Mouse (Mus musculus): ENCODE data around the gene BC049762. TPM values are rescaled to one million over a fixed set of nuclear protein-coding genes. Genes with fewer than 3 reads are reported as not detected.
A peak's percentile ranks its signal among the peaks of the same experiment; 100 is the strongest.

BC049762 gene
- polyA plus RNA-seq (2015; fragmentation: Nextera tagmentation; extraction: Ambion mirVana) = 0.17 and 0.25 TPM in 2 replicates

GRCm38 (mm10) chr11:51262342-51263285 is at the start of gene BC049762:
TSS of gene BC049762 (minus strand) at chr11:51263046.
- Histone ChIP-seq H3K4me3 (ENCODE audit: low read depth, low read length) (peak within 1 kb of the TSS; percentile 93), H3K27ac (replicated peaks) (peak within 1 kb of the TSS; percentile 98), H3K9me3 (ENCODE audit: control insufficient read depth, low read length) (no peaks in the 10 kb centered on the region), H3K36me3 (ENCODE audit: control insufficient read depth, insufficient read depth, low read length) (no peaks in the 10 kb centered on the region; the same call in 1 of the 2 replicates), H3K9ac (ENCODE audit: low read length) (peak within 1 kb of the TSS; percentile 98), H3K4me1 (replicated peaks; ENCODE audit: control insufficient read depth, insufficient read depth) (peaks cover 5% of the 10 kb centered on the region), H3K27me3 (ENCODE audit: control insufficient read depth, insufficient read depth, low read length) (no peaks in the 10 kb centered on the region), H3K4me2 (replicated peaks; ENCODE audit: low read depth) (peak within 1 kb of the TSS; percentile 60)
- WGBS = 8% methylated on average over 57 of the region's 57 CpGs
- TF ChIP-seq CTCF (IDR thresholded peaks at IDR 0.05; ENCODE audit: low read depth) (peak; percentile 62), EP300 (optimal IDR thresholded peaks at IDR 0.05) (no peak)
- ATAC-seq (ENCODE audit: low FRiP score, low TSS enrichment) (peak; percentile 97), DNase-seq (ENCODE audit: low spot score) (peak; percentile 99)

GRCm38 (mm10) chr11:51311846-51312245 is 49.0 kb upstream of the BC049762 start:
- DNase-seq (ENCODE audit: low spot score) (no peak), ATAC-seq (ENCODE audit: low FRiP score, low TSS enrichment) (no peak)
- Histone ChIP-seq H3K27me3 (ENCODE audit: control insufficient read depth, insufficient read depth, low read length) (no peaks in the 10 kb centered on the region), H3K27ac (replicated peaks) (no peak overlapping the region), H3K9ac (ENCODE audit: low read length) (no peak overlapping the region), H3K4me1 (replicated peaks; ENCODE audit: control insufficient read depth, insufficient read depth) (no peaks in the 10 kb centered on the region), H3K36me3 (ENCODE audit: control insufficient read depth, insufficient read depth, low read length) (no peaks in the 10 kb centered on the region), H3K9me3 (ENCODE audit: control insufficient read depth, low read length) (no peaks in the 10 kb centered on the region), H3K4me2 (replicated peaks; ENCODE audit: low read depth) (no peak overlapping the region), H3K4me3 (ENCODE audit: low read depth, low read length) (no peak overlapping the region)
- TF ChIP-seq EP300 (optimal IDR thresholded peaks at IDR 0.05) = no peak
- TF ChIP-seq CTCF (IDR thresholded peaks at IDR 0.05; ENCODE audit: low read depth) = no peak
- WGBS = 77% methylated on average over 8 of the region's 8 CpGs

GRCm38 (mm10) chr11:51308306-51308705 is 45.5 kb upstream of the BC049762 start:
- Histone ChIP-seq H3K9me3 (ENCODE audit: control insufficient read depth, low read length) (no peaks in the 10 kb centered on the region), H3K4me2 (replicated peaks; ENCODE audit: low read depth) (no peak overlapping the region), H3K4me1 (replicated peaks; ENCODE audit: control insufficient read depth, insufficient read depth) (no peaks in the 10 kb centered on the region), H3K36me3 (ENCODE audit: control insufficient read depth, insufficient read depth, low read length) (no peaks in the 10 kb centered on the region), H3K9ac (ENCODE audit: low read length) (no peak overlapping the region), H3K27me3 (ENCODE audit: control insufficient read depth, insufficient read depth, low read length) (no peaks in the 10 kb centered on the region), H3K27ac (replicated peaks) (no peak overlapping the region), H3K4me3 (ENCODE audit: low read depth, low read length) (no peak overlapping the region)
- ATAC-seq (ENCODE audit: low FRiP score, low TSS enrichment) = no peak
- no peak for DNase-seq (ENCODE audit: low spot score)
- no peak for TF ChIP-seq CTCF (IDR thresholded peaks at IDR 0.05; ENCODE audit: low read depth)
- TF ChIP-seq EP300 (optimal IDR thresholded peaks at IDR 0.05) = no peak
- WGBS = 32% methylated on average over 5 of the region's 5 CpGs

GRCm38 (mm10) chr11:51303981-51304553 is 41.2 kb upstream of the BC049762 start:
- TF ChIP-seq EP300 (optimal IDR thresholded peaks at IDR 0.05) (no peak), CTCF (IDR thresholded peaks at IDR 0.05; ENCODE audit: low read depth) (no peak)
- H3K4me2 ChIP-seq (replicated peaks; ENCODE audit: low read depth) = no peak overlapping the region
- H3K27ac ChIP-seq (replicated peaks) = no peak overlapping the region
- H3K27me3 ChIP-seq (ENCODE audit: control insufficient read depth, insufficient read depth, low read length) = no peaks in the 10 kb centered on the region
- no peaks in the 10 kb centered on the region for H3K36me3 ChIP-seq (ENCODE audit: control insufficient read depth, insufficient read depth, low read length)
- no peaks in the 10 kb centered on the region for H3K4me1 ChIP-seq (replicated peaks; ENCODE audit: control insufficient read depth, insufficient read depth)
- H3K9me3 ChIP-seq (ENCODE audit: control insufficient read depth, low read length) = no peaks in the 10 kb centered on the region
- no peak for DNase-seq (ENCODE audit: low spot score)
- no peak overlapping the region for H3K9ac ChIP-seq (ENCODE audit: low read length)
- H3K4me3 ChIP-seq (ENCODE audit: low read depth, low read length) = no peak overlapping the region
- 65% methylated on average over 12 of the region's 12 CpGs for WGBS
- ATAC-seq (ENCODE audit: low FRiP score, low TSS enrichment) = no peak

GRCm38 (mm10) chr11:51302396-51302795 is 39.5 kb upstream of the BC049762 start:
- TF ChIP-seq EP300 (optimal IDR thresholded peaks at IDR 0.05) (no peak), CTCF (IDR thresholded peaks at IDR 0.05; ENCODE audit: low read depth) (no peak)
- H3K36me3 ChIP-seq (ENCODE audit: control insufficient read depth, insufficient read depth, low read length) = no peaks in the 10 kb centered on the region
- no peak overlapping the region for H3K4me3 ChIP-seq (ENCODE audit: low read depth, low read length)
- H3K4me1 ChIP-seq (replicated peaks; ENCODE audit: control insufficient read depth, insufficient read depth) = no peaks in the 10 kb centered on the region
- no peaks in the 10 kb centered on the region for H3K9me3 ChIP-seq (ENCODE audit: control insufficient read depth, low read length)
- DNase-seq (ENCODE audit: low spot score) (no peak), ATAC-seq (ENCODE audit: low FRiP score, low TSS enrichment) (no peak)
- WGBS = 74% methylated on average over 5 of the region's 5 CpGs
- H3K27me3 ChIP-seq (ENCODE audit: control insufficient read depth, insufficient read depth, low read length) = no peaks in the 10 kb centered on the region
- H3K27ac ChIP-seq (replicated peaks) = no peak overlapping the region
- no peak overlapping the region for H3K9ac ChIP-seq (ENCODE audit: low read length)
- no peak overlapping the region for H3K4me2 ChIP-seq (replicated peaks; ENCODE audit: low read depth)

GRCm38 (mm10) chr11:51298691-51299090 is 35.8 kb upstream of the BC049762 start:
- 80% methylated on average over 4 of the region's 4 CpGs for WGBS
- H3K9me3 ChIP-seq (ENCODE audit: control insufficient read depth, low read length) = no peaks in the 10 kb centered on the region
- no peak overlapping the region for H3K27ac ChIP-seq (replicated peaks)
- 0 out of 2 replicates have a peak, but pooled peaks cover under 1% of the 10 kb centered on the region for H3K4me1 ChIP-seq (replicated peaks; ENCODE audit: control insufficient read depth, insufficient read depth)
- TF ChIP-seq EP300 (optimal IDR thresholded peaks at IDR 0.05) = no peak
- no peak for TF ChIP-seq CTCF (IDR thresholded peaks at IDR 0.05; ENCODE audit: low read depth)
- no peak overlapping the region for H3K9ac ChIP-seq (ENCODE audit: low read length)
- ATAC-seq (ENCODE audit: low FRiP score, low TSS enrichment) = no peak
- no peak overlapping the region for H3K4me3 ChIP-seq (ENCODE audit: low read depth, low read length)
- H3K27me3 ChIP-seq (ENCODE audit: control insufficient read depth, insufficient read depth, low read length) = no peaks in the 10 kb centered on the region
- DNase-seq (ENCODE audit: low spot score) = no peak
- no peaks in the 10 kb centered on the region for H3K36me3 ChIP-seq (ENCODE audit: control insufficient read depth, insufficient read depth, low read length)
- H3K4me2 ChIP-seq (replicated peaks; ENCODE audit: low read depth) = no peak overlapping the region

Measured in stomach, postnatal 0 days (tissue).